Mouse (Mus musculus) subcutaneous adipose tissue, adult 2 months (tissue): ENCODE data around the gene Ndel1. TPM values are rescaled to one million over a fixed set of nuclear protein-coding genes. Genes with fewer than 3 reads are reported as not detected.

Experiments used
- polyA plus RNA-seq: library from polyadenylated mRNA; depleted of rRNA; stranded (reverse); fragments of >200 nt; gene quantifications from 2 replicates; pipeline ENCODE4 v1.2.3, GENCODE M21; 2012; ENCODE audit warnings: low replicate concordance; rRNA removed

Ndel1 gene
- 72.8 and 73.3 TPM in 2 replicates for polyA plus RNA-seq

GRCm38 (mm10) chr11:68871748-68872147 is at the start of gene Ndel1:
Gene Ndel1 (minus strand): TSS chr11:68871858.

GRCm38 (mm10) chr11:68901351-68902046 is 29.8 kb upstream of the Ndel1 start, which contains the start of gene Rpl26:
Gene Rpl26 (plus strand): TSS chr11:68901583.

DNA sequence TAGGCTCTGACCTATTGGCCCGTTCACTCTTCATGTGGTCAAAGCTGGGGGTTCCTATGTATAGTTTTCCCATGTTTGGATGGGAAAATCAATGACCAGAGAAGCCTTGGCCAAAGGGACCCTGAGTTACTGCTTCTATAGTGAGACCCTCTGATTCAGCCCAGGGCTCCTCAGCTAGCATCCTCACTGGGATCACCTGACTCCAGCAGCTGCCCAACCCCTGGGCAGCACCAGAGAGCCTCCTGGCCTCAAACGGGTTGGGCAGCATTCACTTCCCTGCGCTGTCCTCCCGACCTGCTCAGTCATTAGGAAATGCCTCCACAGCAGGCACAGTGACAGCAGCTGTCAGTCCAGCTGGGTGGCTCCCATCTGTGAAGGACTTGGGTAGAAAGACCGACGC is 16.6 kb upstream of the Ndel1 start, which contains the start of gene Rnf222:
Gene Rnf222, plus strand, starts transcription at position 301 of the 400 bp plus-strand sequence.

Other genes with a start within 250 kb of the Ndel1 start
- 24.0 and 97.6 TPM in 2 replicates for gene Myh10, start 180.3 kb downstream of the Ndel1 start, polyA plus RNA-seq
- not detected in 2 replicates for gene Rnf222, start 16.7 kb upstream of the Ndel1 start, polyA plus RNA-seq
- gene Rpl26, start 29.7 kb upstream of the Ndel1 start, polyA plus RNA-seq, result 1,054 and 2,025 TPM in 2 replicates
- 0.24 and 0.30 TPM in 2 replicates for gene Odf4, start 55.2 kb upstream of the Ndel1 start, polyA plus RNA-seq
- gene Arhgef15, start 85.6 kb upstream of the Ndel1 start, polyA plus RNA-seq, result 51.6 and 87.1 TPM in 2 replicates
- 56.5 and 113 TPM in 2 replicates for gene Slc25a35, start 96.3 kb upstream of the Ndel1 start, polyA plus RNA-seq
- 21.1 and 40.6 TPM in 2 replicates for gene Rangrf, start 103.3 kb upstream of the Ndel1 start, polyA plus RNA-seq
- 10.0 and 25.2 TPM in 2 replicates for gene Pfas, start 136.6 kb upstream of the Ndel1 start, polyA plus RNA-seq
- 28.6 and 48.0 TPM in 2 replicates for gene Ctc1, start 144.1 kb upstream of the Ndel1 start, polyA plus RNA-seq
- 4.3 and 22.5 TPM in 2 replicates for gene Aurkb, start 173.8 kb upstream of the Ndel1 start, polyA plus RNA-seq
- 16.4 and 22.0 TPM in 2 replicates for gene Borcs6, start 187.9 kb upstream of the Ndel1 start, polyA plus RNA-seq
- 15.9 and 42.3 TPM in 2 replicates for gene Tmem107, start 198.9 kb upstream of the Ndel1 start, polyA plus RNA-seq
- gene Vamp2, start 216.6 kb upstream of the Ndel1 start, polyA plus RNA-seq, result 99.7 and 132 TPM in 2 replicates
- 20.2 and 56.0 TPM in 2 replicates for gene Per1, start 223.4 kb upstream of the Ndel1 start, polyA plus RNA-seq
- 0.14 and 0.26 TPM in 2 replicates for gene Hes7, start 248.5 kb upstream of the Ndel1 start, polyA plus RNA-seq